Mouse (Mus musculus) lung, postnatal 0 days (tissue): ENCODE data around the gene Htr2a.

Experiments
- CTCF ChIP-seq: IDR thresholded peaks from 2 replicates; pipeline ENCODE4 v1.5.1; 2016; ENCODE audit warnings: antibody characterized with exemption, mild to moderate bottlenecking
- EP300 ChIP-seq: IDR thresholded peaks from 2 replicates; pipeline ENCODE4 v1.6.1; 2016; ENCODE audit warnings: antibody characterized with exemption, mild to moderate bottlenecking, control low read depth

DNA sequence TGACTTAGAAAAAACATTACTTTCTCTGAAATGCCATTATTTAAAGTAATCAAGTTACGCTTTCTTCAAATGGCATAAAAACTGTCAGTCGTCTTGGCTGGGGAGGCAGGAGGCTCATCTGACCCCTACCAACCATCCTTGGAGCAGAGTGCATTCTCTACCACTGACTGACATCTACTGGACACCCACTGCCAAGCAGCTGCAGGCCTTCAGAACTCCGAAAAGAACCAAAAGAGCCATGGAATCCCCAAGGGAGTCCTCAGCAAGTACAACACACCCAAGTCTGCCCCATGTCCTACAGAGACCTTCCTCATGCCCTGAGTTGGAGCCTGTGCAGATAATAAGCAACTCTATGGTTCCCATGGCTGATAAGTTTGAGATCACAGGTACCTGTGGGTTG is 82.9 kb downstream of the Htr2a start:
- 0 out of 2 replicates have a peak, but pooled peaks have one; percentile 24 for TF ChIP-seq CTCF
- no peak for TF ChIP-seq EP300
